Mouse (Mus musculus): ENCODE data around the gene Mark3. TPM values are rescaled to one million over a fixed set of nuclear protein-coding genes. Genes with fewer than 3 reads are reported as not detected.

The Mark3 gene
- total RNA-seq, 2 experiments from 2014 or later = 52.7 to 55.0 TPM

DNA sequence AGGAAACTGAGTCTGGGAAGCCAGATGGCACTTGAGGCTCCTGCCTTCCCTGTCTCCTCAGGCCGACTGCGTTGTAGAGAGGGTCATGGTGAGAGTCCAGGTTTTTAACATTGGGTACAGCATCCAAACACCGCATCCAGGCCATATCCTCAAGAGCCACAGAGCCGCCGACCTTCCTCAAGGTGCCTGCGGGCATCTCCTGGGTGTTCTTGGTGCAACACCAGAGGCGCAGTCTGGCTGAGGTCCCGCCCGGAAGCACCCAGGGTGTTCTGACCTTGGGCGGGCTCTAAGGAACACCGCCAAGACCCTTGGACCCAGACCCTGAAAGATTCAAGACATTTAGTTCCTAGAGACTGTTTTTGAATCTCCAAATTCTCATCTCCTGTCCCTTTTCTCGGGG is 98.3 kb downstream of the Mark3 start:
- no peak for DNase-seq (ENCODE audit: low spot score)

DNA sequence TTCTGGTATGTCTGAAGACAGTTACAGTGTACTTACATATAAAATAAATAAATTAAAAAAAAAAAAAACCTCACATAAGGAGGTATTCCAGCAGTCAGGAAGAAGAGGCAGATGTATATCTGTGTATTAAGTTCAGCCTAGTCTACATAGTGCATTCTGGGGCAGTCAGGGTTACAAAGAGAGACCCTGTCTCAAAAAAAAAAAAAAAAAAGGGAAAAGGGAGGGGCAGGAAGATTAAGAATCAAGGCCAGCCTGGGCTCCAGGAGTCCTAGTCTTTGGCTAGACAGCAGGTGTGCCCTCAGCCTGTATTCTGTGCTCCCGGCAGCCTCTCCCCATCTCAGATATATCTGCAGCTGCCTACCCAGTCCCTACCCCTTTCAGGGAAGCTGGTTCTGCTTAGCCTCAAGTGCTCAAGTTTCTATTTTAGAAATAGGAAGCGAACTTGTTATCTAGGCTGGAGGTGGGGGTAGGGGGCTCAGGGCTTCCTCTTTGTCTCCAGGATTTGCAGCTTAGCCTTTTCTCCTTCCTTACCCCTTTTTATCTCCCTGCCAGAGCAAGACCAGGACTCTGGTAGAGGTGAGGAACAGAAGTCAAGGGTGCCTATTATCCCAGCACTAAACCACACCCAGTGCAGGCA is 100.6 kb downstream of the Mark3 start:
- no peak for DNase-seq (ENCODE audit: low spot score)

DNA sequence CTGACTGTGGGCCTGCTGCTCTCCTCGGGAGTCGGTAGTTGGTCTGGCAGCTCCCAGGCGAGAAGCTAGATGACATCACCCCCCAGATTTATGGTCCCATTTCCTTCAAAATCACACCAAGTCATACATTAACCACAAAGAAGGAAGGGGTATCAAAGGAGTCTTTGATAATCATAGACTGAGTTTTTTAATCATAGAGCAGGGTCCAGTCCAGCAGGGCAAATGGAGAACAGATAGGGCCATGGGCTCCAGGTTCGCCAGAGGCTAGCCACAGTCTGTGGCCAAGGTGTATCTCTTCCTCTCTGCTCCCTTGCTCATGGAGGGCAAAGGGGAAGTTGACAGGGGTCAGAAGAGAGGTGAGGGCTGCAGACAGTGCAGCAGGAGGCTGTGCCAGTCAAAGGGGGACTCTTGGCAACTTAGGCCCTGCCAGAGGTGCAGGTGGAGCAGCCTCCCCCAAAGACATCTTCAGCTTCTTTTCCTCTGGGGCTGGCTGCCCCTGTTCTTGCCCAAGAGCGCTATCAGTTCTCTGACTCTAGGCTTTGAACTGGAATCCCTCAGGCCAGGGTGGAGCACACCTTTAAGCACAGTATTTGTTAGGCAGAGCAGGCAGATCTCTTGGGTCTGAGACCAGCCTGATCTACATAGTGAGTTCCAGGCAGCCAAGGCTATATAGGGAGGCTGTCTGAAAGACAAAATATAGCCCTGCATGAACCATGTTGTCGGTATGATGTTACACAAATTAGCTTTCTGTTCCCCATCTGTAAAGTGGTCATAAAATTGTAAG is 101.7 kb downstream of the Mark3 start:
- no peak for DNase-seq (ENCODE audit: low spot score)

DNA sequence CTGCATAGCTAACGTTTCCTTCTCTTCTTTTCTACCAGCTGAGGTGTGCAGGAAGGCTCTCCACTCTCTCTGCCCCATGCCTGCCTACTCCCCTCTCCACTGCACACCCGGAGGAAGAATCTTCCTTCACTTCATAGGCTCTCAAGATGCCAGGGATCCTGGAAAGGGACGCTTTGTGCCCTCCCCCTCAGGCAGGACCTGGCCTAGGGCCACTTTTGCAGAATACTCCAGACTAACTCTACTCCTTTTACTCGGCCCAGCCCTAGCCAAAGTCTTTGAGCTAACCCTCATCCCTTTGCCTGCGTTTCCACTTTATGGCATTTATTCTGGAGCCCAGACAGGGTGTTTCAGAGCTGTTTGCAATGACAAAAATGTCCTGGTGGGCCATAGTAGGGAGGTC is 103.1 kb downstream of the Mark3 start:
- DNase-seq (ENCODE audit: low spot score) = no peak

DNA sequence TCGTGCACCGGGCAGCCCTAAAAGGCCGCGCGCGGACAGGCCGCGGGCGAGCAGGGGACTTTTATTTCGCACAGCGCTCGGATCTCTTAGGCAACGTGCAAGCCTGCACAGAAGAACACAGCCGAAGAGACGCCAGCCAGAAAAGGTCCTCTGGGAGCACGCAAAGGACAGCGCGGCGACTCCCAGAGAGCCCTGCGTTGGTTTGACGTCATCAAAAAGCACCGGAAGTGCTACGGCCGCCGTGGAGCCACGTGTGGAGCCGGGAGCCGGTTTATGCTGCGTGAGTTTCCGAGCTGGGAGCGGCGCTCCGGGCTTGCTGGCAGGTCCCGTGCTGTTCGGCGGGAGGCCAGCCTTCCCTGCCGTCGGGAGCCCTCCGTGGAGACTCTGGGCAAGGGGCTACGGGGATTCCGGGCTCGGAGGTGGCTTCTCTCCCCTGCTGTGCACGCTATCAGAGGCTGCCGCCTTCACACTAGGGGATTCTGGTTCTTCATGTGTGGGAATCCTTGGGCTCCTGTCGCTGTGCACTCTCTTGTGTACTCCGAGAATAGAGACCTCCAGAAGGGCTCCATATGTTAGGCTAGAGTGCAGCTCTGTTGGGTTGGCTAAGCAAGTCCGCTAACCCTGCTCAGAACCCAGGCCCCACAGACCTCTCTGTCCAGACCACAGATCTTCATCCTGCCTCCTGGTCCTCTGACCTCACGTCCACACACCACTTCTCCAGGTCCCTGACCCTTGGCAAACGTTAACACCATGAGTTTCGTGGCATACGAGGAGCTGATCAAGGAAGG is 103.8 kb downstream of the Mark3 start, which contains the start of gene Trmt61a:
Gene Trmt61a, plus strand, starts transcription at position 224 of the 788 bp plus-strand sequence.
- DNase-seq (ENCODE audit: low spot score) = peak; percentile 94

DNA sequence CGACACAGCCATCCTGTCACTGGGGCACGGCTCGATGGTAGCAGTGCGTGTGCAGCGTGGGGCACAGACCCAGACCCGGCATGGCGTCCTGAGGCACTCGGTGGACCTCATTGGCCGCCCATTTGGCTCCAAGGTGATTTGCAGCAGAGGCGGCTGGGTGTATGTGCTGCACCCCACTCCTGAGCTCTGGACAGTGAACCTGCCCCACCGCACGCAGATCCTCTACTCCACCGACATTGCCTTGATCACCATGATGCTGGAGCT is 104.3 kb downstream of the Mark3 start:
- DNase-seq (ENCODE audit: low spot score) = no peak

DNA sequence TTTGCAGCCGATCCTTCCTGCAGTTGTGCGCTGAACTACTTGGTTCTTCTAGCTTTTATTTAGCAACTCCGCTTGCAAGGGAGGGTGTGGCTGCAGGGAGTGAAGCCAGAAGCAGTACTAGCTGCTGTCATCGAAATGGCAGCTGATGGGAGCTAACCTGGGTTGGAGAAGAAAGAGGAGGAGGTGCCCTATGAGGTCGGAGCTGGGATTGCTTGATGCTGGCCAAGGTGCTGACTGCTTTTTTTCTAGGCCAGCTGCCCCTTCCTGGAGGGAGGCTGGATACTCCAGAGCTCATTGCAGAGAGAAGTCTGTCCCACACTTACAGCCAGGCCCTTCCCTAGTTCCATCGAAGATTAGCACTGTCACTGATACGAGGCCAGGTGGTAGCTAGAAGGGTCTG is 104.7 kb downstream of the Mark3 start:
- no peak for DNase-seq (ENCODE audit: low spot score)

DNA sequence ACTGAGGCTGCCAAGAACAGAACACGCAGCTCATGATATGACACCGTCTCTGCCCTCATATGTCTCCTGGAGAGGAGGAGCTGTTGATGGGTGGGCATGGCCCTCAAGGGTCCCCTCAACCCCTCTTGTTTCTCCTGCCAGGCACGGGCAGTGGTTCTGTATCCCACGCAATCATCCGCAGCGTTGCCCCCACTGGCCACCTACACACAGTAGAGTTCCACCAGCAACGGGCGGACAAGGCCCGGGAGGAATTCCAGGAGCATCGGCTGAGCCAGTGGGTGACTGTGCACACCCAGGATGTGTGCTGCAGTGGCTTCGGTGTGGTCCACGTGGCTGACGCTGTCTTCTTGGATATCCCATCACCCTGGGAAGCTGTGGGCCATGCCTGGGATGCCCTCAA is 106.3 kb downstream of the Mark3 start:
- no peak for DNase-seq (ENCODE audit: low spot score)

DNA sequence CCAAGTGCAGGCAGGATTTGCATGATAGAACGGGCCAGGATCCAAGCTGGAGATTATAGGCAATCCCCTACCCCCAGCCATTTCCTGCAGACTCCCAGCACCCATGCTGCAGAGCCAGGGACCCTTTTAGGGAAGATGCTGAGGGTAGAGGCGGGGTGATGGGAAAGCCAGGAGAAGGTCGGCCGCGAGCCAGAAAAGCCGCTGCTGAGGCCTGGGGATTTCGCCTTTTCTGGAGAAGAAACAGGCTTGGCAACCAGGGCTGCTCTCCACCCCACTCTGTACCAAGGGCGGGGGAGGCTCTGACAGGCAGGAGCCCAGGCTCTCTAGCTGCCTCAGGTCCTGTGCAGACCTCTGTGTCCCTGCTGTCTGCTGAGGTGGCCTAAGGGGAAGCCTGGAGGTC is 107.0 kb downstream of the Mark3 start:
- DNase-seq (ENCODE audit: low spot score) = no peak

DNA sequence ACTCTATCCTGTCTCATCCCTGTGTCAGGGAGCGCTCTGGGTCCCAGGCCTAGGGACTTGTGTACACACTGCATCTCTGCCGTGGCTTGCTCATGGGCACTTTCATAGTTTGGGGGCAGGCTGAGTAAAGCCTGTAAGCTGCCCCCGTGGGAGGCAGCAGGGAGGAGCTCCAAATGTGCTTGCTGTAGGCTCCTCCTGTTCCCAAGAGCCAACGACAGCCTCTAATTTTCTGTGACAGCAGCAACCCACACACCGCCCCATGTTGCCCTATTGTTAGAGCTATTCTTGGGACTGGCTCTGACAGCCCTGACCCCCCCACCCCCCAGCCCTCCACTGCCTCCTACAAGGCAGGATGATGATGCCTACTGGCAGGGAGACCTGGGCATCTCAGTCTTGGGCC is 107.7 kb downstream of the Mark3 start:
- DNase-seq (ENCODE audit: low spot score) = no peak

DNA sequence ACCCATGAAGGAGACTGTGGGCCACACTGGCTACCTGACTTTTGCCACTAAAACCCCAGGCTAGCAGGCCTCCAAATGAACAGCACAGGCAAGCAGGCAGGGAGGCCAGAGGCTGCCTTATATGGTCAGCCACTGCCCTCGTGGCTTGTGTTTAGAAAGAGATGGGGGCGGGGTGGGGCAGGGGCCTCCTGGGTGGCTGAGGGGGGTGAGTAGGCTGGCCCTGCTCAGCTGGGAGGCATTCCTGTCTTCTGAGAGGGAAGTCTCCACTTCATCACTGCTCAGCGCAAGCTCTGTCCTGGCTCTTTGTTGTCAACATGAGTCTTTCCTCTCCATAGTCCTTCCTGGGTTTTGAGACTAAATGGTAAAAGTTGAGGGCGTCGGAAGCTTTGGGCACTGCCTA is 108.5 kb downstream of the Mark3 start:
- DNase-seq (ENCODE audit: low spot score) = no peak

DNA sequence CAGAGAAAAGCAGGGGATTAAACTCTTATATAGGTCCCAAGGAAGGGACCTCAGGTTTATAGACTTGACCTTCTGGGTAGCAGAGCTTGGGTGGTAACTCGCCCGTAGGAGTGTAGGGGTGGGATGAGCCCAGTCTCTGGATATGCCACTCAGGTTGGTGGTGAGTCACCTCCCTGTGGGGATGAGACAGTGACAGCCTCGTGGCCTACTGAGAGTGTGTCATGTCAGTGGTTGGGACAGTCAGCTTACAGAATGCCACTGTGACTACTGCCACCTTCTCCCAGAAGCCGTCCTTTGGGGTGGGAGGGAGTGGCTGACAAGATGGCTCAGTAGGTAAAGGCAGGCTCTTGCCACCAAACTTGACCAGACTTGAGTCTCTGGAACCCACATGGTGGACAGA is 112.1 kb downstream of the Mark3 start:
- no peak for DNase-seq (ENCODE audit: low spot score)

DNA sequence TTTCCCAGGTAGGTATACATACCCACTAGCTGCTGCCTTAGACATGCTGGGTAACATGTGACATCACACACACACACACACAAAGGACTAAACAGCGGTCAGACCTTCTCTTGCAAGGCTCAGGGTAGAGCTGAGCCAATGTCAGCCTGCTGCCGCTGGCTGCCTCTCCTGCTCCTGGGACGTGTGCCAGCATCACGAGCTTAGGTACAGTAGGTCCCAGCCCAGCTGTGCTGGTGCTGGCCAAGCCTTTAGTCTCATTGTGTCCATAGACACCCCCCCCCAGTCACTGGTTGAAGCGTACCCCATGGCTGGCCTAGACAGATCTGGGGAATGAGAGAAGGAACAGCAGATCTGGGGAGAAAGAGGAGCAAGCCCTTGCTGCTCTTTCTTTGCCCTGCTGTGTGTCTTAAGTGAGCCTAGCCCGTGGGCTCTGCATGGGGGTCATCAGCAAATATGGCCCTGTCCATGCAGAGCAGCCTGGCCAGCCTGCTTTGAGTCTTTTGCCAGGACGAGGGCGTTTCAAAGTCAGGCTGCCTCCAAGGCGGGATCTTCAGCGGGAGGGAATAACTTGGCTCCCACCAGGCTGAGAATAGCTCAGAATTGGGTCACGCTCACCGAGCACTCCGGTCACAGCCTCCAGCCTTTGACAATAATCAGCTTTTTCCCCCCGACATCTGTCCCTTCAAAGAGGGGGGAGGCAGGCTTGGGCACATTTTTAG is 113.2 kb downstream of the Mark3 start:
- peak; percentile 78 for DNase-seq (ENCODE audit: low spot score)

DNA sequence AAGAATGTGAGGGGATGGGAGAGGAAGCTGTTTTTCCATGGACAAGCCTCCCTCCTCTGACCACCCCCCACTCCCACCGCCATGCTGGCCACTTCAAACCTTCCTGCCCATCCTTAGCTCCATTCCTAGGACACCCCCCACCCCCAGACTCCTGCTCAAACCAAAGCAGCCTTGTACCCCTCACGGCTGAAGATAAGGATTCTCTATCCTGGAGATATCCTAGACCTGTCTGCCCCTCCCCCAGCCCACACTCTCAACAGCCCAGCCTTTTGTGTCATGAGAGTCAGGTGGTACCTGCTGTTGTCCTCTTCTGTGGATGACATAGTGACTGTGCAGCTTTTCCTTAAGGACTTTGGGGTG is 113.7 kb downstream of the Mark3 start:
- DNase-seq (ENCODE audit: low spot score) = no peak

DNA sequence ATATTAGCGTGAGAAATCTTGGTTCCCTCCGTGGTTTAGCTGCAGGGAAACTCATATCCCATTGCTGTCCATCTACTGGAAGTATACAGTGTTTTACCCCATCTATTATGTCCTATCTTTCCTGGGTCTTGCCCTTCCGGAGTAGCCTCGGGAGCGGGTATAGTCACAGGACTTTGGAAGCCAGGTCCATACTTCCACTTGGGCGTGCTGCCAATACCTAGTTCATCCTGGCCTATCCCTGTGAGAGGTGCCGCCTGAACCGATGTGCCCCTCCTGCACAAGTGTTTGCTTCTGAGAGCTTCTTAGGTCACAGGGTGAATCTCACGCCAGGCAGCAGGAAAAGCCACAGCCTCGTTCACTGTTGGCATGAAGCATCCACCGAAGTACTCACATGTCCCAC is 115.1 kb downstream of the Mark3 start:
- no peak for DNase-seq (ENCODE audit: low spot score)

DNA sequence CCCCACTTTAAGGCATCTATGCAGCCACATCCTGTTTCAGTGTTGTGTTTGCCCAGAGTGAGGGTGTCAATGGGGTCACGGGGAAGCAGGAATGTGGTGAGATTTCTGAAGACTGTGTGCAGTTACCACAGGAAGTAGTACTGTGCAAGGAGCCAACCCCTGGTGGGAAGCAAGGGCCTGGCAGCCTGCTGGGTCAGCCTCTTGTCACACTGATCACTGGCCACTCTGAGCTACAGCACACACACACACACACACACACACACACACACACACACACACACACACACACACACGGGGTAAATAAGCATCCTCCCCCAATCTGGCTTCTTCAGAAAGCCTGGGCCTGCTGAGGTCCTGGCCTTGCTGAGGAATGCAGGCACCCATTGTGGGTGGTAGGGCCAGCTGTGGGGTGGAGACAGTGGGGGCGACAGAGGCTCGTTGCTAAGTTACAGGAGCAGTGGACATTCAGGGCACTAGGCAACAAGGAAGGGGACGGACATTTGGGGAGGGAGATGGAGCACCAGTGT is 117.1 kb downstream of the Mark3 start:
- no peak for DNase-seq (ENCODE audit: low spot score)

DNA sequence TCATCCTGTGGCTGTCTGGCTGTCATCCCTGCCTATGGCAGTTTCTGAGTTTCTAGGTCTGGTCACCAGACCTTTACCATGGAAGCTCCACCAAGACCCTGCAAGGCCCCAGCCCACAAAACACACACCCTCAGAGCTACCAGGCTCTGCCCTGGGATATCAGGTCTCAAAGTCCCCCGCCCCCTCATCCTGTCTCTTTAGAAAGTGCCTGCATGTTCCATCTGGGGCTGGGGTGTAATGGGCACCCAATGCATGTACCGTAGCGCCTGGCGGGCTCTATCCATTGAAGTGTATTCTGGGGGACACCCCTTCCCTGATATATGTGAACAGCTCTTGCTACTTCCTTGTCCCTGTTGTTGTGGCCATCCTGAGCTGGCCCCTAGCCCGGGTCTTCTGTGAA is 118.6 kb downstream of the Mark3 start:
- DNase-seq (ENCODE audit: low spot score) = no peak

DNA sequence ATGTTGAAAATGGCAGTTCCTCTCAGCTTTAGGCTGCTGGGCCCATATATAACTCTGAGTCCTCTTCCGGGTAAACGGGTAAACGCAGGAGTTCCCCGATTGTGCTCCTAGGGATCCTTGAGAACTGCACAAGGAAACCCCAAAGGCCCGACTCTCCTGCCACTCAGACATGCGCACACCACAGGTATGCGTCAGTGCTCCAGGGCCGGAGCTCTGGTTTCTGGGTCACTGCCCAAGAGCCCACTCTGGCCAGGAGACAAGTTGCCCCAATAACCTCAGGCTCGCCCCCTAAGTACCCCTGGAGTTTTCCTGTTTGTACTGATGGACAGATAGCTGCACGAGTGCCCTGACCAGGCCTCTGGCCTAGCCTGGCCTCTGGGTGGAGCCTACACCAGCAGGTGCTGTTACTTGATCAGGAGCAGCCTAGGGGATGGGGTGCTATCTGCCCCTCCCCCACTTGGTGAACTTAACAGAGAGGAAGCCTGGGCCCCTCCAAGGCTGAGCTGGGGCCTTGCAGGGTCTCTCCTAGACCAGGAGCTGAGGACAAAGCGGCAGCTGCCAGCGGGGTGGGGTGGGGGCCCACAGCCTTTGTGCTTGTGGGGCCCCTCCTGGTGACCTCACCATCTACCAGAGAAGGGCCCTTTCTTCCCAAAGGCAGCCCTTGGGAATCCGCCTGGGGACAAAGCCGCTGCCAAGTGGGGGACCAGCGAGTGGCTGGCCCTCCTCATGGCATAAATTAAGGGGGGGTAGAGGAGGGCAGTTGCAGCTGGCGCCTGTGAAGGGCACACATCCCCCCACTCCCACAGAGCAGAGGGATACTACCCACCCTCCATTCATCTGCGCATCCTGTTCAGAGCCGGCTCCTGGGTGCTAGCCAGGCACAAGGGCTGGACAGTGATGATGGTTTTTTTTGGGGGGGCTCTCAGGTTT is 119.3 kb downstream of the Mark3 start:
- no peak for DNase-seq (ENCODE audit: low spot score)

DNA sequence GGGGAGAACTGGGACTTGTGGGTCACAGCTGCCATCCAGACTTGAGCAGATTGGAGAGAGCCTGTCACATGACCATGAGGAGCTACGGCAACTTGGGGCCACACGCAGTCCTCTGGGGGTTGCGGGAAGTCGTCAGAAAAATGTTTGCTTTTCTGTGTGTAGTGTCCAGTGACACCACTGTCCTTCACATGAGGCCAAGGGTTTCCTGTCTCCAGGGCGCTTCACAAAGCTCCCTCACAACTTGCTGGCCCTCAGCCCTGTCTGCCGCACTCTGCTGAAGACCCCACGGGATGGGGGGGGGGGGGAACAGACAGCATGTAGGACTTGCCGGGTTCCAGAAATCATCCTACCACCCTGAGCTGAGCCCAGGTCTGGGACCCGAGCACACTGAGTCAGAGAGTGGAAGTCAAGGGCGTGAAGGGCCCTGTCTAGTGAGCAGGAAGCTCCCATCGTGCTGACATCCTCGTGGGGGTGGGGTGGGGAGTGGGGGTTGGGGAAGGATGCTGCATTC is 120.0 kb downstream of the Mark3 start:
- no peak for DNase-seq (ENCODE audit: low spot score)
